Mouse (Mus musculus): ENCODE measurements around the gene Oas3. TPM values are rescaled to one million over a fixed set of nuclear protein-coding genes. Genes with fewer than 3 reads are reported as not detected.
A peak's percentile ranks its signal among the peaks of the same experiment; 100 is the strongest.
"Not testable (repeated sequence)": the region's sequence is repeated elsewhere in the genome, so short reads cannot be mapped to it uniquely, and the experiment has no call there.

Oas3 gene
- total RNA-seq (2021) = under 1 TPM; 0.33 to 0.37 TPM
- long read RNA-seq = 0 reads

DNA sequence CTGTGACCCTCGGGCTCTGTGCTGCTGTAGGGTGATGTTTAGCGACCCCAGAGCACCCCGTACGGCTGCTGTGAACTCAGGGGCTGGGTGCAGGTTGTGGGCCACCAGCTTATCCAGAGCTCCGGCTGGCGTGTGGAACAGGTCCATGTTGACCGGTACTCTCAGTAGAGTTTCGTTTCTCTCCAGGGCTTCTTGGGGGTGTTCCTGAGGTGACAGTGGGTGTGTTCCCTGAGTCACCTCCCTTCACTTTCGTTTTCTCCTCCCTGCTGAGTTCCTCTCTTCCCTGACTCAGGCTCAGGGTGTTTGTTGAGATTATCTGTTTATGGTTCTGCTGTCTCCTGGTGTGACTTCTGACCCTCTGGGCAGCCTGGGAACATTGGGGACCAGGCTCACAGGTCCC lies at the start of gene Oas3:
Oas3 (minus strand) TSS at position 184 of the 400 bp plus-strand sequence.
- DNase-seq (ENCODE audit: low spot score in 2 of 2) = no peak

DNA sequence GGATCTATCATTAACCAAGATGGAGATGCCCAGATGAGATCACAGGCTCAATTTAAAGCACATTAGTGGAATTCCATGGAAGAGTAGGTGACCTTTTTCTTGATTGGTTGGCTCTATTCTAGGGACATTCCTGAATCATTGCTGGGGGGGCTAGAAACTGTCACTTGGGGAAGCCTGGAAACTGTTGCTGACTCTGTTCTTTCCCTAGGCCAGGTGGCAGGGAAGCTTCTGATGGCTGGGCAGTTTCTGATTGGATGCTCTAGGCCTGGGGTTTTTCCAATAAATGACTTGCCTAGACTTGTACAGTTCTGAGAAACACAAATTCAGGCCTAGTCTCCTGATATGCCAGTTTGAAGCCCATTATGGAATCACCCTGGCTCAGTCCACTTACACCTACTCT lies 41.5 kb upstream of the Oas3 start:
- DNase-seq (ENCODE audit: low spot score in 2 of 2) = no peak

DNA sequence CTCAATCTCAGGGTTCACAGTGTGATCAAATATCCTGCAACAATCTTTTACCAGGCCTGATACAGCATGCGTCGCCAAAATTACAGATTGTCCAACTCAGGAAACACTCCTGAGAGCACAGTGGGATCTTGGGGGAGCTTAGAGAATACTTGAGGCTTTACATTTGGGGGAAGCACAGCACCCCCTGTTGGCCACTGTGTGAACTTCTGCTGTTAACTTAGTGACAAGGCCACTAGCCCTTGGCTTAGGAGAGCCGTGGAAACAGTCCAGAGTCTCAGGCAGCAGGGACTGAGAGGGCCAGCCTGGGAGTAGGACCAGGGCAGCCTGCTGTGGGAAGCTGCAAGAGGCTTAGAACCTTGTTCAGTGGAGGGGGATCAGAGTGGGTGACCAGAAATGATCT lies 38.5 kb upstream of the Oas3 start:
- peak in 1 of 2 experiments; percentile 19 for DNase-seq (ENCODE audit: low spot score in 2 of 2)

DNA sequence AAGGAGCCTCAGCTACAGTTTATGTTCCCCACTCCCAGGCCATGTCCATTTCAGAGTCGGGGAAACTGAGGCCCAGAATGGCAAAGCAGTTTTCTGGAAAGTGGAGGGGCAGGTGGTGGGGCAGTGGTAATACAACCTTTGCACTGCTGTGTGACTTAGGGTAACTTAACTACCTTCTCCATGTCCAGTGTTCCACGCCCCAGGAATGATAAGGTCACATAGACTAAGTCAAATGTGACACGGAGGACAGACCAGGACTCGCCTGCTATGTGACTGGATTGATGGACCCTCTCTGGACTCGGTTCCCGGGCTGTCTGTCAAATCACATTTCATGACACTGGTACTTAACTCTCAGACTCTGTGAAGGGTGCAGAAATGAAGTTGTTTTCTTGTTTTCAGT lies 35.6 kb upstream of the Oas3 start:
- no peak for DNase-seq (ENCODE audit: low spot score in 2 of 2)

DNA sequence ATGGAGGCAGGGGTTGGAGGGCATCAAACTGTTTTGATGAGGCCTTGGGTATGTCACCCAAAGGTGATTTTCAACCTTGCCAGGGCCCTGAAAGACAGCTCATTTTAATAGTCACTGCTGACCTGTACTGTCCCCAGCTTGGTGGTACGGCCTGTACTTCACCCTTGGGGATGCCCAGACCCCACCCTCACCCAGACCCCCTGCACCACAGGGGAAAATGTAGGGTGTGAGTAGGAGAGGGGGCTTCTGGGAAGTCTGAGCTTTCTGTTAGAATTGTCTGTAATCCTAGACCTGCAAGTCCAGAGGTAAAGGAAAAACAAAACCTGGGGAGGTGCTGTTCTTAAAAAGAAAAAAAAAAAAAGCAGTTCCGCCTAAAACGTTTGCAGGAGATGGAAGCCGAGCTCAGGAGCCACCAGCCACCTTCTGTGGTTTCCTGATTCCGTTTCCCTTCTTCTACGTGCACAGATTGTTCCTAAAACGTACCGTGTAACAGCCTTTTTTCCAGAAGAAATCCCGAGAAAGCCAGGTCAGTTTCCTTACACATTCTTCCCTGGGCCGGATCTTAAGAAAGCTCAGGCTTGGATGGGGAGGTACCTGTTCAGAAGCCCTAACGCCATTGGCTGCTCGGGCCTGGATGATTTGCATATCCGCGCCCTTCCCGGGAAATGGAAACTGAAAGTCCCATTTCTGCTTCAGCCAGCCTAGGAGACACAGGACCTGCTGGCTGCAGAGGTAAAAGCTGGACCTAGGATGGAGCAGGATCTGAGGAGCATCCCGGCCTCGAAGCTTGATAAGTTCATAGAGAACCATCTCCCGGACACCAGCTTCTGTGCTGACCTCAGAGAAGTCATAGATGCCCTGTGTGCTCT lies 34.7 kb upstream of the Oas3 start, which contains the start of gene Oas1c:
Oas1c (minus strand) TSS at position 564 of the 869 bp plus-strand sequence.
- DNase-seq (ENCODE audit: low spot score in 2 of 2) = peak; percentile 53 to 70

DNA sequence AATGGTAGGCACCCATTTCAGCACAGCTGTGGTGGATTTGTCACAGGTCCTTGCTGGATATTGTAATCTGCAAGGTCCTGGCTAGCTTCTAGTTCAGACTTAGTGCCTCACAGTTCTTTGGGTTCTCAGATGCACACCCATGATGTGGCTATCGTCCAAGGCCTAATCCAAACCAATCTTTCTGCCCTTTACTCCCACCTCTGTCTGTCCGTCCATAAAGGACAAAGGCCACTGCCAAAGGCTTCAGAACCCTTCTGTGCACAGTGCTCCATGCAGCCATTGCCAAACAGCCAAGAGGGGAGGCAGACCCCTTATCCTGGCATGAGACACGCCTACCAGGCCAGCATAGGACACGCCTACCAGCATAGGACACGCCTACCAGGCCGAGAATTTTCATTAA lies 31.7 kb upstream of the Oas3 start:
- no peak for DNase-seq (ENCODE audit: low spot score in 2 of 2)

DNA sequence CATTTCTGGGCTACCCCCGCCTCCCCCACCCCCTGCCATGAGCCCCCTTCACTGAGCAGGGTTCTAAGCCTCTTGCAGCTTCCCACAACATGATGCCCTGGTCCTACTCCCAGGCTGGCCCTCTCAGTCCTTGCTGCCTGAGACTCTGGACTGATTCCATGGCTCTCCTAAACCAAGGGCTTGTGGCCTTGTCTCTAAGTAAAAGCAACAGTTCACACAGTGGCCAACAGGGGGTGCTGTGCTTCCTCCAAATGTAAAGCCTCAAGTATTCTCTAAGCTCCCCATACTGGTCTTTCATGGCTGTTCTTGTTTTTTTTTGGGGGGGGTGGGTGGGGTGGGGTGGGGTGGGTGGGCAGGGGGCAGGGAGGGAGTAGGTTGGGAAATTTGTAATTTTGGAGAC lies 29.0 kb upstream of the Oas3 start:
- peak; percentile 34 to 54 for DNase-seq (ENCODE audit: low spot score in 2 of 2)

DNA sequence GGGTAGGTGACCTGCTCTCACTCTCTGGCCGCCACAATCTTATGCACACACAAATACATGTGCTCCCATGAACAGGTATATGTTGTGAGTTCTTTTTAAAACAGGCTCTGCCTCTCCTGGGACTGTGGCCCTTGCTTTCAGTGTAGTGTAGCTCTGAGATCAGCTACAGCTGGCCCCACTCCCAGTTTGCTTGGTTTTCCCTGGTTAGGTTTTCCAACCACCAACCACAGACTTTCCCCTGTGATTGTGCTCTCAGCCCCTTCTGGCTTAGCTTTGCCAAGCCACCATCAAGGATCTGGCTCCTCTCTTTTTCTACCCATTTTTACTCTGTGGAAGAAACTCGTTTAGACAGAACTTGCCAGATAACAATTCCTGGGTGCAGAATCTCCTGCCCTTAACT lies 26.1 kb upstream of the Oas3 start:
- no peak for DNase-seq (ENCODE audit: low spot score in 2 of 2)

DNA sequence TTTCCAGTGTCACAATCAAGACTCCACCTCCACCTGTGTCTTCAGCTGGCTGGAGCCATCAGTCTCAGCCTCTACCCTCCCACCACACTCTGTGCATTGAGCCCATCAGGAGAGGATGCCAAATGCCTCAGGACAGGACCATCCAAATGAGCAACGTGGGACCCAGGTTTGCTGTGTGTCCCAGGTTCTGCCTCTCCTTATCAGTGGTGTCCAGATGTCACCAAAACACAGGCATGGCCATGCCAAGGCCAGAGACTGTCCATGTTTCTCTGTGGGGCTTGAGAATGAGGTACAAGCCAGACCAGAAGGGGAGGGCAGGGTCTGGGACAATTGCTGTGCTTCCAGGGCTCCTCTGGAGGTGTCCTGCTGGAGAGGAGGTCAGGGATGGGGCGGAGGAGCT lies 21.5 kb upstream of the Oas3 start:
- not testable (repeated sequence) for DNase-seq (ENCODE audit: low spot score in 2 of 2)

DNA sequence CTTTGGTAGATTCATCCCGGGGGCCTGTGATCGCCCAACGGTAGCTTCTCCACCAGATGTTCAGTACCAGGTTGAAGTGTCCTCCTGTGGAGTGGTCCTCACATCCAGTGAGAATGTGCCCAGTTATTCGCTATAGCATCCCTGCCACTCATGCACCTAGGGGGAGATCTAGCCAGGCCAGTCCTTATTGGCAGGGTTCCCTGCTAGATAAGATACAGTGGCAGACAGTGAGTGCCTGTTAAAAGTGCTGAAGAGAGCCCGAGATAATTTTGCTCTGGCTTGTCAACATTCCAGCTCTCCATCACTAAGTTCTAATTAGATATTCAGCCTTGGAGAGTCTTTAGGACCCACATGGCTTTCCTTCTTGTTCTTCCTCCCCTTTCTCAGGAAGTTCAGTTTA lies 20.7 kb upstream of the Oas3 start:
- DNase-seq (ENCODE audit: low spot score in 2 of 2) = not testable (repeated sequence)

DNA sequence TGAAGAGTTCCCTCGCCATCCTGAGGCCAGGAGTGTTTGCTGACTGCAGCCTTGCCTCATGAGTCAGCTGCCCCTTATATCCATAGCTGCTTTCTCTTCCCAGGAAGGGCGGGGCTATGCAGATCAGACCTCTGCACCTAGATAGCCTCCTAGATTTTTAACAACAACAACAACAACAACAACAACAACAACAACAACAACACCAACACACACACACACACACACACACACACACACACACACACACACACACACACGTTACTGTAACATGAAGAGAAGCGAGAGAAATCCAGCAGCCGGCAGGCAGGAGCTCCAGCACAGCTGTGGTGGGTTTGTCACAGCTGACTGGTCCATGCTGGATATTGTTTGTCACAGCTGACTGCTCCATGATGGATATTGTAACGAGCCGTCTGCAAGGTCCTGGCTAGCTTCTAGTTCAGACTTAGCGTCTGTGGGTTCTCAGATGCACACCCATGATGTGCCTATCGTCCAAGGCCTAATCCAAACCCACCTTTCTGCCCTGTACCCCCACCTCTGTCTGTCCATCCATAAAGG lies 18.1 kb upstream of the Oas3 start, which contains the start of gene Oas1e:
Oas1e (minus strand) TSS at position 51 of the 555 bp plus-strand sequence.
- DNase-seq (ENCODE audit: low spot score in 2 of 2) = not testable (repeated sequence)

DNA sequence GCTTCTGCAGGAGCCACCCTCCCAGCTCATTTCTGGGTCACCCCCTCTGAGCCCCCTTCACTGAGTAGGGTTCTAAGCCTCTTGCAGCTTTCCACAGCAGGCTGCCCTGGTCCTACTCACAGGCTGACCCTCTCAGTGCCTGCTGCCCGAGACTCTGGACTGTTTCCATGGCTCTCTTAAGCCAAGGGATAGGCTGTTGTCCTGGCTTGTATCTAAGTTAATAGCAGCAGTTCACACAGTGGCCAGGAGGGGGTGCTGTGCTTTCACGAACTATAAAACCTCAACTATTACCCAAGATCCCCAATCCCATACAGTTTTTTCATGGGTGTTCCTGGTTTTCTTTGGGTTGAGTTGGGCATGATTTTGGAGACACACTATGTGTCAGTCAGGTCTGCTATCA lies 15.6 kb upstream of the Oas3 start:
- peak; percentile 63 to 64 for DNase-seq (ENCODE audit: low spot score in 2 of 2)

DNA sequence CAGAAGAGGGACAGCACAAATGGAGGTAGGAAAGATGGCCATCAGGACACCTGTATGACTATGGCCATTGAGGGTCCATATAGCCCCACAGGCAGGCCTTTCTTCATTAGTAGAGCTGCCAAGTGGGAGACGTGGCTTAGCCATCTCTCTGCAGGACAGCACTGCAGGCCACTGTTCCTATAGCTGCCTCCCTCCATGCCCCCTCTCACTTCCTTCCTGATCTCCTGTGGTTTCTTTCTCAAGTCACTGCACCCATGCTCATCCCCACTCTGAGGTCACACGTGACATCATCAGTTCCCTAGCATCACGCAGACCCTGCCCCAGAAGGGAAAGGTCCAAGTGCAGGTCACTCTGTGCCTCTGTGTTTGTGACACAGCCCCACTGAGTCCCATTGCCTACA lies 9.6 kb upstream of the Oas3 start:
- no peak for DNase-seq (ENCODE audit: low spot score in 2 of 2)

DNA sequence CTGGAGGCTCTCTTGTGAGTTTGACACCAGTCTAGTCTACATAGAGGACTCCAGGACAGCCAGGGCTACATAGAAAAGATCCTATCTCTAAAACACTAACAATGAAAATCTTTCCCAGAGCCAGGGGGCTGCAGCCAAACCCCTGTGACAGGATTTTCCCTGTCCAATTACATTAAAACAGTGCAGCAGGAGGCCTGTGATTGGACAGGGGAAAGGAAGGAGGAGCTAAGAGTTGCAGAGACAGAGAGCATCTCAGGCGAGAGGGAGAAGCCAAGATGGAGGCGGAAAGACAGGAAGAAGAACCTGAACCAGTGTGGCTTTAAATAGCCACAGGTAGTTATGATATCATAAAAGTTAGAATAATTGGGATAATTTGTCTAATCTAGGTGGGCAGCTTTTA lies 5.0 kb upstream of the Oas3 start:
- no peak for DNase-seq (ENCODE audit: low spot score in 2 of 2)

DNA sequence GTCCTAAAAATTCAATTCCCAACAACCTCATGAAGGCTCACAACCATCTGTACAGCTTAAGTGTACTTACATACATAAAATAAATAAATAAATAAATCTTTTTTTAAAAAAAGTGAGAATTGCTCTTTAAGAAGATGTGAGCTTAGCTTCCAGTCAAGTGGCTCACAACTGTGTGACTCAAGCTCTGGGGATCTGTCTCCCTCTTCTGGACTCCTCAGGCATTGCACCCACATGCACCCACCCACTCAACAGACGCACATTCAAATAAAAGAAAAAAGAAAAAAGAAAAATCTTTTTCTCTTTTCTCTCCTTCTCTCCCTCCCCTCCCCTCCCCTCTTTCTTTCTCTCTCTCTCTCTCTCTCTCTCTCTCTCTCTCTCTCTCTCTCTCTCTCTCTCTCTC lies 4.2 kb upstream of the Oas3 start:
- DNase-seq (ENCODE audit: low spot score in 2 of 2) = peak in 1 of 2 experiments; percentile 28

DNA sequence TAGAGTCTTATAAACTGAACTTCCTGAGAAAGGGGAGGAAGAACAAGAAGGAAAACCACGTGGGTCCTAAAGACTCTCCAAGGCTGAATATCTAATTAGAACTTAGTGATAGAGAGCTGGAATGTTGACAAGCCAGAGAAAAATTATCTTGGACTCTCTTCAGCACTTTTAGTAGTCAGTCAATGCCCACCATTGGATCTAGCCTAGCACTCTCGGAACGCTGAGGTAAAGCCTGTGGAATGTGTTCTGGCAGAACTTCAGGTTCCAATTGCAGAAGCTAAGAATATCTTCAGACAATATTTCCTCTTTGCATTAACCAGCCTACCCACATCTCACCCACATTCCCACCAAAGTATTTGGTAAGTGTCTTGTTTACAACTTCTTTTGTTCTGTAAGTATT lies 2.5 kb upstream of the Oas3 start:
- DNase-seq (ENCODE audit: low spot score in 2 of 2) = no peak

DNA sequence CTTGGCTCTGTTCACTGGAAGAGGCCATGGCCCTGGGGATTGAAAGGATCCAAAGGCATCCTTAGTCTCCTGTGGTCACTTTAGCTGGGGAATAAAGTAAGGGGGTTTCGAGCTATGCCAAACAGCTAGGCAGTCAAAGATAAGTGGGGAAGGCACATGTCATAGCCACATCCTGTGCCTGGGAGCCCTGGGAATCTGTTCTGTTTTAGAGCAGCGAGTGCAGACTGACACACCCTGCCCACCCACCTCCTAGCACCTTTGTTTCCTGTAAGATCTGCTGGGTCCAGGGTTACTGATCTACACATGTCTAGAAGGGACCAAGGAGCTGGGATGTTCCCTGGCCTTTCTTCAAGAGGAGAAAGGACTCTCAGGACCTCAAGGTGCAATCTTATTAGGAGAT lies 1.5 kb upstream of the Oas3 start:
- no peak for DNase-seq (ENCODE audit: low spot score in 2 of 2)

DNA sequence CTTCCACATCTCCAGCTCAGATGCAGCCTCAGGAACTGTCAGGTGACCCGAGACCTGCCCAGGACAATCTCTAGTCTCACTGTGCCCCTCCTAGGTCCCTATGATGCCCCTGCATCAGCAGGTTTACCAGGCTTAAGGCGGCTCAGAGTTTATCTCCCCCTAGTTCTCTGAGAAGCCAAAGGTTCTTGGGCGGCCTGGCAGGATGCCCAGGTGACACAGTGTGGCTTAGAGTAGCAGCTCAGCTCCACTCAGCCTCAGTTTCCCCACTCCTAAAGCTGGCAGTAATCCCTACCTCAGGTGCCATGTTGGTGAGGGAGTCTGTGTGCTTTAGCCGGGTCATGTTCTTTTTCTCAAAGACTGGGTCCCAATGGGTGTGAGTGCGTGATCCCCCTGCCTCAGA lies 660 bp downstream of the Oas3 start:
- DNase-seq (ENCODE audit: low spot score in 2 of 2) = no peak

DNA sequence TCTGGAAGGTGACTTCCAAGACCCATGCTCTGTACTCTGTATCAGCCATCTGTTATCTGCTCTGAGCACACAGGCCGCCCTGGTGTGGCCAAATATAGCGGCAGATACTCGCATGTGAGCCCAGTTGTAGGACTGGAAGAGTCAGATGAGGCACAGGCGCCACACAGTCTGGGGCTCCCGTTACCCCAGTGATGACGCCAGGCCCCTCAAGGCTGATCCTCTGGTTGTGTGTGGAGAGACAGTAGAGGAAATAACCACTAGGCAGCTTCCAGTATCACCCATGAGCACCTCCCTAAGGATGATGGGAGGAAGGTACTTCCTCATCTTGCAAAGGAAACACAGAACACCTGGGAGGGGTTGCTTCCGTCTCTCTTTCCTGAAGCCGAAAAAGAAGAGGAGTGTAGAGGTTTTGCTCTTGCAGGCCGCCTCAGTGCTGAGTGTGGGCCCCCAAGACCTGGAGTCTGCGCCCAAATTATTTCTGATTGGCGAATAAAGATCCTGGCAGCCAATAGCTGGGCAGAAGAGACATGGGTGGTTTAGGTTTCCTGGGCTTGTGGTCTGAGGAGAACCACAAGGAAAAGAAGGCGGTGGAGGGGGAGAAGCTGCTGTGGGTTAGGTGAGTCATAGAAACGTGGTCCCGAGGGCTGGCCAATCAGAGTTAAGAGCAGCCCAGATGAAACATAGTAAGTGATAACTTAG lies 2.0 kb downstream of the Oas3 start:
- no peak for DNase-seq (ENCODE audit: low spot score in 2 of 2)

DNA sequence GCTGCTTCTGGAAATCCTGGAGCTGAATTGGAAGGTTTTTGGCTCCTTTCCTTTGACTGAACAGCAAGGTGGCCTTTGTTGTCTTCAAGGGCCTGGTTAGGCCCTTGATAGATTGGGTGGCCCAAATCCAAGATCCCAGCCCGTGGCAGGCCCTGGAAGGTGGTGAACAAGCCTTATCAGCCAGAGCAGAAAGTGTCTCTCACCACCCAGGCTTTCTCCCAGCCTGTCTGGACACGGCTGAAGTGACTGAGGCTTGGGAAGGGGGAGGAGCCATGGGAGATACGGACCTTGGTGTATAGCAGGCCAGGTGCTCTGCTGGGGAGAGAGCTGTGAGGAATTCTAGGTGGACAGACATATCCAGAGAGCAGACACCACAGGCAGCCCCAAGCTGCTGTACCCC lies 8.1 kb downstream of the Oas3 start:
- DNase-seq (ENCODE audit: low spot score in 2 of 2) = no peak

DNA sequence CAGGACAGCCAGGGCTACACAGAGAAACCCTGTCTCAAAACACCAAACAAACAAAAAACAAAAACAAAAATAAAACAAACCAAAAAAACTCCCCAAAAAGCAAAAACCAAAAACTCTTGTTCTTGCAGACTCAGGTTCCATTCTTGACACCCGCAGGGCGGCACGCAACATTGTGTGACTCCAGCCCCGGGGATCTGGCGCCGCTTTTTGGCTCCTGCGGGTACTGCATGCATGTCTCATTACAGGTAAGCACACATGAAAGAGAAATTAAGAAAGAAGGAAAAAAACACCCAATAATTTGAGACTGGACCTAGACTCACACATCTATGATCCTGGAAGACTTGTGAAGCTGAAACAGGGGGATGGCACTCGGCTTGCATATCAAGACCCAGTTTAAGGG lies 12.5 kb downstream of the Oas3 start:
- no peak for DNase-seq (ENCODE audit: low spot score in 2 of 2)

DNA sequence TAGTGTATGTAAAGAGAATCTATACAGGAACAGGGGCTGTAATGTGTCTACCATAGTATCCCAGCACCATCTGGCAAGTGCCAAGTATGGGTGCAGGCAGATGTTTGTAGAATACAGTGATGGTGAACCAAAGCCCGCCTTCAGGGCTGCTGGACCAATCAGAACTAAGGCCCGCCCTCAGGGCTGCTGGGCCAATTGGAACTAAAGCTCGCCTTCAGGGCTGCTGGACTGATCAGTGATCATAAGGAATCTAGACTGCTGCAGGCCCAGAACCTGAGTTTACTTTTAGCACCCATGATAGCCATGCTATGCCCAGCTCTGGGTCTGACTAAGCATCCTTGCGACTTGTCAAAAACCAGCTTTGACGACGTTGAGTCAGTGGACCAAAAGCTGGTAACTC lies 15.6 kb downstream of the Oas3 start:
- no peak for DNase-seq (ENCODE audit: low spot score in 2 of 2)

All from layer of hippocampus, postnatal 10 days (tissue).